Mouse (Mus musculus) c-Kit-negative CD71-positive TER-119-positive erythroid progenitor cells, embryonic 14.5 days (primary cell): ENCODE data around the gene Reln.

ENCODE experiments used
- DNase-seq: peaks from one replicate; pipeline ENCODE4 v3.0.0-alpha.2; 2013; ENCODE audit warnings: low read depth, low spot score

Reln gene

DNA sequence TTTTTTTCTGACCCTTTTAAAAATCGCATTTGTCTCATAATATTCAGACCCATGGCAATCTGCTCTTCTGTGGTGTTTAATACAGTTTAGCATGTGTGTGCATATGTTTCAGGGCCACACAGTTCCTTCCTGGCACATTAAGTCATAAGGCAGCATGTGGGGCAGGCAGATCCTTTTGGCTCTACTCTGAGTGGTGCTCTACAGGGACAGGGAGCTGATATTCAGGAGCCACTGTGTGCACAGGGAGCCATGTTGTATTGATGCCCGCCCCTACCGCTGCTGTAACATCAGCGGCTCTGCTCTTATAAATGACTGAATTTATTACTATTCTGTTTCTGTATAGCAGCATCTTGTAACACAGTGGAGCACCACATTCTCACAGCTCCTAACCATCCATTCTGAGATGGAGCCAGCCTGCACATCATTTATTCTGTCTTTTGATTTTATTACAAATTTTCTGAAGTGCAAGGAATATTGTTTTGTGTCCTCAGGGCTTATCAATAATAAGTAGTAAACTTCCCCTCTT lies 410.3 kb downstream of the Reln start:
- no peak for DNase-seq

DNA sequence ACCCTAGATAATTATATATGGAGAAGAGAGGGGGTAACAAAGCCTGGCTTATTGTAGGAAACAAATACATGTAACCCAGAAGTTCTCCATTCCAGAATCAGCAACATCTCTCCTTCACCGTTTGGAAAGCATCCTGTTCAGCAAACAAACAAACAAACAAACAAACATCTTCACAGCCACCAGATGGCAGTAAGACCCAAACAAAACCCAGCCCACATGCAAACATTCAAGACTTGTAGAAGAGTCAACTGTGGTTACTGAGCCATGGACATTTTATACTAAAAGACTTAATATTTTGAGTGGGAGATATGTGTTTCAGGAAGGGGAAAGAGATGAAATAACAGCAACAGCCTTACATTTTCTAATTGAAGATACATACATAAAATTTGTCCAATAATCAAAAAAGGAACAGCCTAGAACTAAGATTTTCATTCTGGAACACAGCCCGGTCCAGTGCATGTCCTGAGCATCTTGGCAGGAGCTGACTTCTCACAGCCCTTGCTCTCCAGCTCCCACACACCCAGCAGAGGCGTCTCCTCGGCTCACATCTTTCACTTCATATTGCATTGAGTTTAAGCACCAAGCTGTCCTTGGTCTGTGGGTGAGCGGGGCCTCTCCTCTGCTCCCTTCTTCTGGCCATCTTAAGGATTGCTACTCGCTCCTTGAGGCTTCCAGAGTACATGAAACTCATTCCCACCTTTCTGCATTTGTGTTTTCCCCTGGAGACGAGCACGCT lies 411.0 kb downstream of the Reln start:
- no peak for DNase-seq

DNA sequence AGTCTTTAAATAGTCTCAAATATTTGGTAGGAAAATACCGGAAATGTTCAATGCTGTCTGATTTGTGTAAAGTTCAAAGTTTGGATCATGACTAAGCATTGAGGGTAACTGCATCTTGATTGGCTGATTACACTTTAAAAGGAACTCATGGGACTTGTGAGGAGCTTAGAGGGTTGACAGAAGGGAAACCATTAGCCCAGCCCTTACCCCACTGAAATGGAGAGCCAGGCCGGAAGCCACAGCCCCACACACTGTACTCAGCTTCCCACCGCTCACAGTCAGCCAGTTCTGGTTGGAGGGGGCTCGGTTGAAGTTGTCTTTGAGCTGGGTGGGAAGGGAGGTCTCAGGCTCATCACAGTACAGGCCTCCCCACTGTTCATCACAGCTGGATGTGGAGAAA lies 413.4 kb downstream of the Reln start:
- no peak for DNase-seq

GRCm38 (mm10) chr5:21920310-21920709 lies 424.2 kb downstream of the Reln start:
- no peak for DNase-seq

DNA sequence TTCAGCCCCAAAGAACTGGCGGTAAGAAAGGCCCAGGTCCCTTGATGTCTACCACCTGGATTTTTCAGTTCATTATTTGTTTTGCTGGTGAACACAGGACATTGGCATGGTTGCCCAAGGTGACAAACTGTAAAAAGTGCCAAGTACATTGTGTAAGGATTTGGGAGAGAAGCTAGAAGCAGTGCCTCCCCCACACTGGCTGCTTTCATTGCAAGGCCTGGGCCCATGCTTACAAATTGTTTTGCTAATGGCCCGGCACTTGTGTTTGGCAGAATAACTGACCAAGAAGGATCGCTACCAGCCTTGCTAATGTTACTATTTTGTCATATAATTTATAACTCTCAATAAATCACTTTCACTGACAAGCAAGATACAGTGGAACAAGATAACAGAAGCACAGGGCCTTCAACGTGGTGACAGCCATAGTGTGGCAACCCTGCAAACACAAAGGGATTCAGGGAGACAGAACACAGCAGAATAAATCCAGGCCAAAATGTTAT lies 425.2 kb downstream of the Reln start:
- no peak for DNase-seq

DNA sequence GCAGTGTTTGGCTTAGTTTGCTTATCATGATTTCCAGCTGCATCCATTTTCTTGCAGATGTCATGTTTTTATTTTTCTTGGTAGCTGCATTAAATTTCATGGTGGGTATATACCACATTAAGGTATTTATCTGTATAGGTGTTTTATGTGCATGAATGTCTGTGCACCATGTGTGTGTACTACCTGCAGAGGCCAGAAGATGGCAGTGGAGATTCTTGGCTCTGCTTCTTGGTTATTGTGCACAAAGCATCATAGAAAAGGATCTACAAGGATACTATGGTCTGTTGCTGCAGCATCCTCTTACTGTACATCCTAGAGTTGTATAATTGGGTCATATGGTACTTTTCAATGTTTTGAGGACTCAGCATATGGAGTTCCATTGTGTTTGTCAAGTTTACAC lies 428.5 kb downstream of the Reln start:
- DNase-seq, result no peak

DNA sequence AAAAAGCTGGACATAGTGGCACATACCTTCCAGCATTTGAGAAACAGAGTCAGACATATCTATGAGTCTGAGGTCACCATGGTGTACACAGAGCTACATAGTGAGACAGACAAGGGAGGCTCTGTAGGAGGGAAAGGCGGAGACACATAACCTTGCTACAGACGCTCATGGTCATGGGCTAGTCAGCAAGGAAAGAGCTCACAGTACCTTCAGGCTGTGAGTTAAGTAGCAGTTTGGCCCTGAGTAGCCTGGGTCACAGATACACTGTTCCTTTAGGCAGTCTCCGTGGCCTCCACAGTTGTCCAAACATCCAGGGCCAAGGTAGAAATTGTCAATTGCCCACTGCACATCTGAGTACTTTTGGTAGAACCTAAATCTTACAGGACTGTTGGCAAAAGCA lies 429.7 kb downstream of the Reln start:
- DNase-seq, result no peak

DNA sequence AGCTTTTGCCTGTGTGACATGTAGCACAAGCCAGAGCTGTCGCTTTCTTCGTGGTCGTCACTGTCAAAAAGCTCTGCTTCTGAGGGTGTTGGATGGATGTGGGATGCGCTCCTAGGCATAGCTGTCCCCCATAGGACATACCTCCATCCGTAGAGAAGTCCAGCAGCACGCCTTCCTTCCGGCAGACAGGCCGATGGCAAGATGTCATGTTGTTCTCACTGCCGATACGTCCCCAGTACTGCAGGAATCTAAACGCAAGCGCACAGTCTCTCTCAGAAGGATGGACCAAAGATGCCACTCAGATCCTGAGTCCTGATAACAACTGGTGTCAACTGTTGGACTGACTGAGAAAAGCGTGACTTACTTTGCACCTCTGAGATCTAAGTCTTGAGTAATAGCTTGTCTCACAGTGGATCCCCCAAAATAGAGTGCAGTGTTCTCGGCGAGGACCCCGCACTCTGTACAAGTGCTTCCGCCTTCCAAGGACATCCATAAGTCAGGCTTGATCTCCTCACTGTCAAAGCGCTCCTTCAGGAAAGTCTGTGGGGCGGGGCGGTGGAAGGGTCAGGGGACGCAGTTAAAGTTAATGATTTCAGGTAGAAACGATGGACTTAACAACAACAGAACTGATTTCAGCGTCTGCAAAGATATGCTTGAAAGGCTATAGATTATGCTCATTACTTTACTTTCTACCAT lies 431.5 kb downstream of the Reln start:
- no peak for DNase-seq

- DNase-seq, result no peak
These were observed 433.8 kb downstream of the Reln start for GRCm38 (mm10) chr5:21910726-21911125.

- DNase-seq, result no peak
These were observed 434.8 kb downstream of the Reln start for GRCm38 (mm10) chr5:21909713-21910112.

GRCm38 (mm10) chr5:21901411-21901810 lies 443.1 kb downstream of the Reln start:
- DNase-seq, result no peak

- no peak for DNase-seq
These were observed 443.6 kb downstream of the Reln start for GRCm38 (mm10) chr5:21900891-21901290.

- no peak for DNase-seq
These were observed 445.6 kb downstream of the Reln start for GRCm38 (mm10) chr5:21898875-21899274.

DNA sequence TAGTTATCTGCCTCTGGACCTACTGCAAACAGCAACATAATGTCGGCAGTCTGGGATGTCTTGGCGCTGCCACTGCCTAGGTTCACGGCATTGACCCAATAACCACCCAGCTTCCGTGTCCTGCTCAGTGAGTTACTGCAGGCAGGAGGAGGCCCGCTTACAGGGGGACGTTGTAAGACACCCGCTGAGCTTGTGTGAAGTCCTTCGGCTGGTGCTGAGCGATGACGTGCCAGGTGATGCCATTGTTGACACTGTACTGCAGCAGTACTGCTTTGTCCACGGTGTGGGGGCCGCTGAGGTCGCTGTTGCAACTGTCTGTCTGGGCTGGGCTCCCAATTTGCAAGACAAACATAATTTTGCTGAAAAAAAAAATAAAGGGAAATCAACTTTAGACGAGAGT lies 447.9 kb downstream of the Reln start:
- no peak for DNase-seq

GRCm38 (mm10) chr5:21894168-21894567 lies 450.3 kb downstream of the Reln start:
- no peak for DNase-seq

- DNase-seq, result no peak
These were observed 477.8 kb downstream of the Reln start for GRCm38 (mm10) chr5:21866750-21867149.

- no peak for DNase-seq
These were observed 478.2 kb downstream of the Reln start for GRCm38 (mm10) chr5:21866311-21866712.

GRCm38 (mm10) chr5:21865346-21866107 lies 479.0 kb downstream of the Reln start, which contains the start of gene Slc26a5:
Gene Slc26a5 (minus strand): TSS chr5:21865604.
- DNase-seq, result no peak

- no peak for DNase-seq
These were observed 485.8 kb downstream of the Reln start for GRCm38 (mm10) chr5:21858653-21859052.

GRCm38 (mm10) chr5:21851679-21852340 lies 492.7 kb downstream of the Reln start:
- no peak for DNase-seq

- DNase-seq, result no peak
These were observed 497.1 kb downstream of the Reln start for GRCm38 (mm10) chr5:21847438-21847837.
